Mouse (Mus musculus) thymus, postnatal 25 days (tissue): ENCODE results near the gene Asrgl1.
"Not testable (repeated sequence)": the region's sequence is repeated elsewhere in the genome, so short reads cannot be mapped to it uniquely, and the experiment has no call there.

Experiments
- DNase-seq: peaks from one replicate; pipeline ENCODE4 v3.0.0; 2022

Asrgl1 gene

GRCm38 (mm10) chr19:9103986-9104385 is 31.4 kb downstream of the Asrgl1 start:
- DNase-seq = no peak

DNA sequence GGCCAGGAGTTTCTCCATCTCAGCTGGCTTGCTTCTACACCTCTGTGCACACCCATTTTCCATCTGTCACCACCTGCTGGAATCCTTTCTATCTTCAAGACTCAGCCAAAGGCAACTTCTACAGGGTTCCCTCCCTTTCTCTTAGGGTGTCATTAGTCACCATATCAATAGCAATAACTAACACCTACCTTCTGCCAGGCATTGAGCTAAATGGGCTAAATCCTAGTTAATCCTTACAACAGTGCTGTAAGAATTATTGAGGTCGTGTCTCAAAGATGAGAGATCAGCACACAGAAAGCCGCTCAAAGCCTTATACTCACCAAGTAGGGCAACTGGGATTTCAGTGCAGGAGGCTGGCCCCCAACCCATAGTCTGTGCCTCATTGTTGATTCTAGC is 34.4 kb downstream of the Asrgl1 start:
- no peak for DNase-seq

- no peak for DNase-seq
These were observed 35.0 kb downstream of the Asrgl1 start for GRCm38 (mm10) chr19:9100297-9101061.

DNA sequence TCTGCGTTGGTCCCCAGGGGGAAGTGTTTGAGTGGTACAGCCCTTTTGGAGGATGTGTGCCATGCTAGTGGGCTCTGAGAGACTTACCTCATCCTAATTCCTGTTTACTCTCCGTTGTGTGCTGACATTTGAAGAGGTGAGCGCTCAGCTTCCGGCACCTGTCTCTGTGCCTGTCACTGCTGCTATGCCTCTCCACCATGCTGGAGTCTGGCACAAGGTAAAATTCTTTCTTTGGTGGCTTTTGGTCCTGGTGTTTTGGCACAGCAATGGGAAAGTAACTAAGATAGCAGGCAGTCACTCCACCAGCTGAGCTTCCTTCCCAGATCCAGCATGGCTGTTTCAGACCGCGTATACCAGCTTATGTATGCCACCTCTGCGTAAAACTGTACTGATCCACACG is 35.7 kb downstream of the Asrgl1 start:
- DNase-seq = no peak

DNA sequence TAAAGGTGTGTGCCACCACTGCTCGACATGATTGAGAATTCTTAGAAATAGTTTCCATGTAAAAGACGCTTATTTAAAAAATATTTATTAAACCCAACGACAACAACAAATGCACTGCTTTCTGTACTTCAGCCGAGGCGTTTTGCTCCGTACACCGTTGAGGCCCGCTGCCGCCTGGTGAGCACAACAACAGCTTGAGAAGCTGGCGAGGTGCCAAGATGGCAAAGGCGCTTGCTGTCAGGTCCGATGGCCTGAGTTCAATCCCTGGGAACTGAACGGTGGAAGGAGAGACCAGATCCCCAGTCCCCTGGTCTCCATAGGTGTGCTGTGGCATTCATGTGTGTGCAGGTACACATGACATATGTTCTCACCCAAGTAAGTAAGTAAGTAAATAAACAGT is 38.0 kb downstream of the Asrgl1 start:
- no peak for DNase-seq

DNA sequence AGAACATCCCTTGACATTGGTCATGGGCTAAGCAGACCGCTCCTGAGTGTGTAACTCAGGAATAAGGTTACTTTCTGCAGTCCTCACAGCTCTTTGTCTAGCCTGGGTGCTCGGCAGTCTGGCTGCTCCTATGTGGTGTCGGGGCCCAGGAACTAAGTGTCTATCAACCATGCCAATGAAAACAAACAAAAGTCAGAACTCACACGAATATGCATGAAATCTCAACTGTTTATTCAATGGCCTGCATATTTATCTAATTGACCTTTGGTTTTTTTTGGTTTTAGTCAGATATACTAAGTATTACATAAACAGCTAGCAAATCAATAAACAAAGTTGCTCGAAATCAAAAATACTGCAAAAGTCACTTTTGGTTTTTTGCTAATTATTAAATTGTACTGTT is 40.3 kb downstream of the Asrgl1 start:
- no peak for DNase-seq

DNA sequence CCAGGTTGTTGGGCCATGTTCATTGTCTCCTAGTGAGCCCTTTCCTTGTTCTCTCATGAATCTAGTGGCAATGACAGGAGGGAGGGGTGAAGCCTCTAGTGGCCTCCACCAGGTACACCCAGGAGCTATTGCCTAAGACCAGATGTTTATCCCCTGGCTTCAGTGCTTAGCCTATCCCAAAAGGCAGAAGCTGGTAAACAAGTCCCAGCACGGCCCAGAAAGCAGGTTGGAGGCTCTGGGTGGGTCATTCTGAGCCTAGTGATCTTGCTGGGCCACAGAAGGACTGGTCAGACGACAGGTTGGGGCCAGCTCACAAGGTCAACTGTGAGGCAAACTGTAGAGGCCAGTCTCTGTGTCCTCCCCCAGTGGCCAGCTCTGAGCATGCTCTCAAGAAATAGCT is 44.7 kb downstream of the Asrgl1 start:
- no peak for DNase-seq

GRCm38 (mm10) chr19:9090191-9090590 is 45.2 kb downstream of the Asrgl1 start:
- no peak for DNase-seq

- no peak for DNase-seq
These were observed 47.6 kb downstream of the Asrgl1 start, which contains the start of gene Scgb1a1 for GRCm38 (mm10) chr19:9087821-9088220. Scgb1a1 (minus strand) TSS chr19:9087958.

- not testable (repeated sequence) for DNase-seq
These were observed 51.5 kb downstream of the Asrgl1 start for GRCm38 (mm10) chr19:9083892-9084291.

- DNase-seq = no peak
These were observed 52.5 kb downstream of the Asrgl1 start for GRCm38 (mm10) chr19:9083010-9083355.

DNA sequence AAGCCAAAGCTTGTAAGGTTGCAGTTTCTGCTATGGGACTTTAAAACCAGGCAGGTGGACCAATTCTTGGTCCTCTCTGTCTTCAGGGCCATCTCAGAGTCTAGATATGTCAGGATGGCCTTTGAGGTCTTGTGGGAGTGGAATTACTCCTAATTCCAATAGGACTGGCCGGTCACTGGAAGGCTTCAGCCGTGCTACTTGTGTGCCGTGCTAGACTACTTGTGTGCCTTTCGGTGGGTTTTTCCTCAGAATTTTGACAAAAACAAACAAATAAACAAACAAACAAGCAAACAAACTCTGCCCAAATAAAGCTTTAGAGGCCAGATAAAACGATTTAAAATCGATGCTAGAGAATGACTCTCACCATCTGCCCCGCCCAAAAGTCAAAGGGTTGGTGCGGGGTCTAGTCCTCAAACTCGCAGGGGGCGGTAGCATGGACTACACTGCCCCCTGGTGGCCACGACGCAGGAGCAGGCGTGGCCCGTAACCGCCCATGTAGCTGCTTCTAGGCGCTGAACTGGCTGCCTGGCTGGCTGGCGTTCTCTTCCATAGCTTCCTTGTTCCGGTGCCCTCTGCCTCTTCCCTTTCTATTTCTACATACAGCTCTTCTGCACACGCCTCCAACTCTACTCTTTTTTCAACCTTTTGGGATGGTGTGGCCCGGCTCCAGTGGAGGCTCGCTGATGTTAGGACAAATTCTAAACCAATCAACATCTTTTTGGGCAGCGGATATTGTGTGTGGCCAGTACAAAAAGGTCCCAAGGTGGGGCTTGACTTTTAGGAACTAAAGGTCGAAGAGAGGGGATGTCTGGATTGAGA is 53.0 kb downstream of the Asrgl1 start:
- peak; percentile 87 for DNase-seq

- no peak for DNase-seq
These were observed 53.9 kb downstream of the Asrgl1 start for GRCm38 (mm10) chr19:9081311-9082190.

GRCm38 (mm10) chr19:9079916-9080315 is 55.5 kb downstream of the Asrgl1 start:
- no peak for DNase-seq

- DNase-seq = no peak
These were observed 58.3 kb downstream of the Asrgl1 start for GRCm38 (mm10) chr19:9076982-9077660.

DNA sequence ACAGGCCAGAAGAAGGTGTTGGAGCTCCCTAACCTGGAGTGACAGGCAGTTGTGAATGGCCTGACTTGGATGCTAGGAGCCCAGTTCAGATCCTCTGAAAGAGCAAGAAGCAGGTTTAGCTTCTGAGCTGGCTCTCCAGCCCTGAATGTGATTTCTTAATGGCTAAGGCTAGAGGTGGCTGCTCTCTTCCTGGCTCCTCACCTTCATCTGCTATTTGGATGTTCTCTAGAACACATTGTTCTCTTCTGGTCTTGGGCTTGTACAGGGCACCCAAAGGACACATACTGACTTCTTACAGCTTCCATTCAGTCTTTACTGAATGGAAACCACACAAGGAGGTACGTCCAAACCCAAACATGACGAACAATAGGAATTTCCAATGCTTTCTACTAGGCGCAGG is 59.4 kb downstream of the Asrgl1 start:
- no peak for DNase-seq

- DNase-seq = no peak
These were observed 59.9 kb downstream of the Asrgl1 start for GRCm38 (mm10) chr19:9075558-9075957.

- no peak for DNase-seq
These were observed 61.0 kb downstream of the Asrgl1 start for GRCm38 (mm10) chr19:9074424-9074823.

GRCm38 (mm10) chr19:9073776-9074411 is 61.5 kb downstream of the Asrgl1 start:
- no peak for DNase-seq

DNA sequence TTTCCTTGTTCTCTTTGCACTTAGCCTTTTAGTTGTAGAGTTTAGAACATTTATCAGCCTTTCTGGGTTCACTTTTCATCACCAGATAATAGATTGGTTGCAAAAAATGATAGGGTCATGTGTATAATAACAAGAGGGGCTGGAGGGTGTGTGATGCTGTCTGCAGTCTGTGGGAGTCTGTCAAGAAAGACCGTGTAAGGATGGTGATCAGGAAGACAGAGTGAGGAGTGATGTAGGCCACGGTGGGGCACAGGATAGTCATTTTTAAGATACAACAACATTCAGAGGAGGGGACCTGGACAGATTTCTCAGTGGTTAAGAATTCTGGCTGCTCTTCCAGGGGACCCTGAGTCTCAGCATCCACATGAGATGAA is 63.3 kb downstream of the Asrgl1 start:
- no peak for DNase-seq

DNA sequence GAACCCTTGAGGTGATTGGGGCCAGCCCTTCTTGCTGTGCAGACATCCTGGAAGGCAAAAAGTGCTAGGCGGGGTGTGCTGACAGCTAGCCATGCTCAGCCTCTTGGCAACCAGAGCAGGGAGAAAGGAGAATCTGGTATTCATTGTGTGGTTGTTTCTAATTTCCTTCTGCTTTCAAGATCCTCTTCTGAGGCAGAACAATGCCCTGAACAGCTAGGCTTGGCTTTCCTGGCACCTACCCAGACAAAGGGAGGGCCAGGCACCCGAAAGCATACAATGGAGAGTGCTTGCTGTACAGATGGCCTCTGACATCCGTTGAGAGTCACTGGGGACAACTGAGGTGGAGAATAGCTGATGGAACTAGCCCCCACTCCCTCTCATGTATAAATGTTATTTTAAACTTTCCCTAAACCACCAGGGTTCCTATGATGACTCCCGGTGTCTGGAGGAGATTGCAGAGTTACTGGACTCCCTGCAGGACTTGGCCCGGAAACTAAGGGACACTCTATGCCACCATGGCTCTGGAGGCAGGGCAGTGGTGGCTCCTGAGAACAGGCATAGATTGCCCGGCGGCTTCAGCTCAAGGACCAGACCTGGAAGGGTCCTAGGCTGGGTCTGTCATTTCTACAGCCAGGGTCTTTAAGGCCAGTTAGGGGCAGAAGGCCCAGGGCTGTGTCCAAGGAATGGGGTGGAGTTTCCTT is 63.8 kb downstream of the Asrgl1 start:
- no peak for DNase-seq

DNA sequence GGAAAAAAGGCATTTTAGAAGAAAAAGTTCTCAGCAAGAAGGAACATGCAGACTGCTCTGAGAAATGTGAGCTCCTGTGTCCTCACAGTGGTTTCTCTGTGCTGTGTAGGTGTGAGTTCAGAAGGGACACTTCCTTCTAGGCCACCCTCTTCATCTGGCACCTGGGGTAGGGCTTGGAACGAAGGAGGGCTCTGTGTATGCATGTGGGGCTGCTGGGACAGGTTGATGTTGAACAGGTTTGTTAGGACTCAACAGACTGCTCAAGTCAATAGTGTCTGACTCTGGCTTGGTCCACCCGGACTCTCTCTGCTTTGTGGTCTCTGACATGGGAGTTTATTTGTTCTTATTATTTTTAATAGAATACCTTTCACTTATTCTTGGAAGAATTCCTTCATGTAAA is 65.1 kb downstream of the Asrgl1 start:
- DNase-seq = no peak
